Mouse (Mus musculus) heart, embryonic 13.5 days (tissue): Measurements from ENCODE around the gene Atxn7l1. TPM values are rescaled to one million over a fixed set of nuclear protein-coding genes. Genes with fewer than 3 reads are reported as not detected.
A peak's percentile ranks its signal among the peaks of the same experiment; 100 is the strongest.

Experiments
- ATAC-seq: fragments of 200-750 bp; cut with Nextera tagmentation; 2 replicates; pipeline ENCODE4 v1.8.0; 2017; ENCODE audit warnings: moderate TSS enrichment; ENCODE audit not compliant: insufficient number of reproducible peaks, low FRiP score, low TSS enrichment; ENCODE audit errors: extremely low read depth
- H3K27ac ChIP-seq: fragments of 300-500 bp; sonication (generic); replicated peaks from 2 replicates; pipeline ENCODE4 v1.5.1; 2015; ENCODE audit warnings: moderate library complexity, mild to moderate bottlenecking, inconsistent platforms
- H3K27me3 ChIP-seq: fragments of 300-500 bp; sonication (generic); replicated peaks from 2 replicates; pipeline ENCODE4 v1.6.1; 2015; ENCODE audit warnings: mild to moderate bottlenecking, inconsistent platforms
- H3K36me3 ChIP-seq: fragments of 300-500 bp; sonication (generic); 2 replicates; pipeline ENCODE4 v1.6.1; 2015; ENCODE audit warnings: mild to moderate bottlenecking, inconsistent platforms
- H3K4me1 ChIP-seq: fragments of 300-500 bp; sonication (generic); 2 replicates; pipeline ENCODE4 v1.6.1; 2015; ENCODE audit warnings: inconsistent platforms
- H3K4me2 ChIP-seq: fragments of 300-500 bp; sonication (generic); 2 replicates; pipeline ENCODE4 v1.6.1; 2015; ENCODE audit warnings: inconsistent platforms, mild to moderate bottlenecking, moderate library complexity
- H3K4me3 ChIP-seq: fragments of 300-500 bp; sonication (generic); 2 replicates; pipeline ENCODE4 v1.5.1; 2015; ENCODE audit warnings: moderate library complexity, mild to moderate bottlenecking, inconsistent platforms
- H3K9ac ChIP-seq: fragments of 300-500 bp; sonication (generic); 2 replicates; pipeline ENCODE4 v1.6.1; 2015; ENCODE audit warnings: inconsistent platforms, mild to moderate bottlenecking, moderate library complexity
- H3K9me3 ChIP-seq: fragments of 300-500 bp; sonication (generic); 2 replicates; pipeline ENCODE4 v1.6.1; 2016; ENCODE audit warnings: inconsistent platforms
- WGBS: fragments of 180-500 bp; shearing (Covaris S2); methylation state at CpG from one replicate; pipeline ENCODE4 v1.1.7; 2015; ENCODE audit warnings: mixed read lengths; 5-methylcytosine and 5-hydroxymethylcytosine counted together
- polyA plus RNA-seq: library from polyadenylated mRNA; unstranded; fragments of >200 nt; fragmentation: Nextera tagmentation; extraction: Ambion mirVana; gene quantifications from 2 replicates; pipeline ENCODE4 v1.2.1, GENCODE M21; 2015

Atxn7l1 gene
- polyA plus RNA-seq, 1 experiment from 2014 or later: 7.9 TPM

DNA sequence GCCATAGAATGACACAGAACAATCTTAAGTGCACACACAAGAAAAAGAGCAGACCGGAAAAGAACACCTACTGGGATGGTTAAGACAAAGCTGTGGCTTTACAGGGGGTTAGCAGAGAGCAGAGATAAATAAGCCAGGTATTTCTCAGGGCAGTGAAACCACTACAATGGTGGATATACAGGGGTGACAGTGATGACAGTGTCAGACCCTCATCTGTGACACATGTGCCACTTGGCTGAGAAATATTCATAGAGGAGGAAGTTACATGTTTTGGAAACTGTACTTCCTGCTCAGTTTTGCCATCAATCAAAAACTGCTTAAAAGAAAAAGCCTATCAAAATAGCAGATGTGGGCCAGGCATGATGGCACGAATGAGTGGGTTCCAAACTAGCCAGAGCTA lies 19.4 kb upstream of the Atxn7l1 start:
- no peak overlapping the region for H3K4me2 ChIP-seq
- H3K4me3 ChIP-seq: no peak overlapping the region
- 66% methylated on average over 2 of the region's 2 CpGs for WGBS
- ATAC-seq: no peak
- peaks cover 12% of the 10 kb centered on the region for H3K4me1 ChIP-seq
- H3K9me3 ChIP-seq: no peaks in the 10 kb centered on the region
- no peaks in the 10 kb centered on the region for H3K36me3 ChIP-seq
- no peak overlapping the region for H3K9ac ChIP-seq
- no peak overlapping the region for H3K27ac ChIP-seq
- H3K27me3 ChIP-seq: no peaks in the 10 kb centered on the region

DNA sequence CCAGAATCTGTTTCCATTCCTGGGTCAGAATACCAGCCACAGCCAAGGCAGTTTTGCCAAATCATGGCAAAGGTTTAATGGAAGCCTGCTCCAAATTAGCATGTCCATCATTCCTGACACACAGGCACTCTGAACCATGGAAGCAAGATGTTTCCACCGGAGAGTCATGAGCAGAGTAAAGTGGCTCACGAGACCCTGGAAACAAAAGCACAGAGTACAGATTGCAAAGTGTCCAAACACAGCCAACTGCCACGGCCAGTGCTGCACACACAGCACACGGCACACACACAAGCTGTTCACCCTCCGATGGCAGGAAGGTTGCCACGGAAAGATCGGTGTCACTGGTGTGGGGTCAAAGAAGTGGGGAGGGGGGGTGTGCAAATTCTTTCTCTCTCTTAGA lies 18.8 kb upstream of the Atxn7l1 start:
- ATAC-seq: no peak
- Histone ChIP-seq H3K9ac (no peak overlapping the region), H3K27me3 (no peaks in the 10 kb centered on the region), H3K4me1 (peaks cover 12% of the 10 kb centered on the region), H3K36me3 (no peaks in the 10 kb centered on the region), H3K27ac (no peak overlapping the region), H3K4me3 (no peak overlapping the region), H3K4me2 (no peak overlapping the region), H3K9me3 (no peaks in the 10 kb centered on the region)
- WGBS: 57% methylated on average over 7 of the region's 7 CpGs

DNA sequence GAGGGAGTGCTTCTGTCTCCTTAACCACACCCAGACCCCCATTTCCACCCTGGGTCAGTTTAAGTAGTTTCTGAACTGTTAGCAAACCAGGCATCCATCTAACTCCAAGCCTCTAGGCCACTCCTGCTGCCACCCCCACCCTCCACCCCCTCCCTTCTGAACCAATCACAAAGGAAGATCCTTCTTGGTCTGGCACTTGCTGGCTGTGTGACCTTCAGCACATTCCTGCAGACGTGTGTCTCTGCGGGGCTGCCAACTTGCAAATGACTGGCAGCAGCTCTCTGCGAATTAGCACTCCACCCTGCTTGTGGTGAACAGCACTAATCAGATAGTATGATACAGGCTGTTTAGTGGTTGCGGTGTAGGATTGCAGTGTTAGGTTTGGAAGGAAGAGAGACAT lies 18.1 kb upstream of the Atxn7l1 start:
- ATAC-seq: no peak

DNA sequence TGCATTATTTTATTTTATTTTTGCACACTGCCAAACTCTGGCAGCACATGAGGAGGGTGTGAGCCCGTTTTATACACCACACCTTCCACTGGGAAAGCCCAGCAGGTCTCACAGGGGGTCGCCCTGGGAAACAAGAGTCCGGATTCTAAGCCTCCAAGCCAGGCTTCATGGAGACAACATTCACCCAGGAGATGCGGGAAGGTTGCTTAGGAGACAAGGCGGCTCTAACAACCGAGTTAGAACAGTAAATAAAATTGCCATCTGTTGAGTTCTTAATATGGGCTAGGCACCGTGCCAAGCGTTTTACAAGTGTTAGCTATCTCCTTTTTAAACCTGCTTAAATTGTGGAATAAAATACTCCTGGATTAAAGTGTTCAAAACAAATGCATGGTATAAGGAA lies 17.1 kb upstream of the Atxn7l1 start:
- no peak overlapping the region for H3K9ac ChIP-seq
- WGBS: 60% methylated on average over 8 of the region's 8 CpGs
- no peak overlapping the region for H3K27ac ChIP-seq
- no peaks in the 10 kb centered on the region for H3K27me3 ChIP-seq
- no peak overlapping the region for H3K4me2 ChIP-seq
- H3K36me3 ChIP-seq: no peaks in the 10 kb centered on the region
- no peaks in the 10 kb centered on the region for H3K9me3 ChIP-seq
- no peak overlapping the region for H3K4me3 ChIP-seq
- ATAC-seq: no peak
- H3K4me1 ChIP-seq: peaks cover 12% of the 10 kb centered on the region

More for the DNA sequence above, 18.1 kb upstream of the Atxn7l1 start:
- H3K27me3 ChIP-seq: no peaks in the 10 kb centered on the region
- H3K9ac ChIP-seq: no peak overlapping the region
- H3K27ac ChIP-seq: no peak overlapping the region
- no peak overlapping the region for H3K4me3 ChIP-seq
- no peaks in the 10 kb centered on the region for H3K36me3 ChIP-seq
- H3K4me1 ChIP-seq: peaks cover 12% of the 10 kb centered on the region
- 6% methylated on average over 4 of the region's 4 CpGs for WGBS
- H3K4me2 ChIP-seq: no peak overlapping the region; the same call in 1 of the 2 replicates
- no peaks in the 10 kb centered on the region for H3K9me3 ChIP-seq

DNA sequence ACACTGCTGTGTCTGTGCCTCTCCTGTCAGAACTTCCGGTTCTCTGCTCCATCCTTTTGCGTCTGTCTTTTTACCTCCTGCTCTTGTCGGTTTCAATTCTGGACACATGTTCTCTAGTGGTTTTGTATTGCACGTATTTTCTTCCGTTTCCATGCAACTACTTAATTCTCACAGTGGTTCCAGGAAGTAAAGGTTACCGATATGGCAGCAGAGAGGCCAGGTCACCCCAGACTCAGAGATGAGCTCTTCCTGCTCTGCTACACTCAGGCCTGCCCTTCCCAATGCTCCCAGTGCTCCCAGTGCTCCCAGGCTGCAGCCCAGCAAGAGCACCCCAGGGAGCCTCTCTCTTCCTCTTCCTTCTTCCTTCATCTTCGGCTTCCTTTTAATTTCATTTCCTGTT lies 15.7 kb upstream of the Atxn7l1 start:
- Histone ChIP-seq H3K4me1 (peaks cover 12% of the 10 kb centered on the region), H3K27me3 (no peaks in the 10 kb centered on the region), H3K27ac (no peak overlapping the region), H3K9ac (no peak overlapping the region), H3K4me3 (no peak overlapping the region), H3K4me2 (no peak overlapping the region), H3K9me3 (no peaks in the 10 kb centered on the region), H3K36me3 (no peaks in the 10 kb centered on the region)
- WGBS: 57% methylated on average over 7 of the region's 7 CpGs
- ATAC-seq: no peak

DNA sequence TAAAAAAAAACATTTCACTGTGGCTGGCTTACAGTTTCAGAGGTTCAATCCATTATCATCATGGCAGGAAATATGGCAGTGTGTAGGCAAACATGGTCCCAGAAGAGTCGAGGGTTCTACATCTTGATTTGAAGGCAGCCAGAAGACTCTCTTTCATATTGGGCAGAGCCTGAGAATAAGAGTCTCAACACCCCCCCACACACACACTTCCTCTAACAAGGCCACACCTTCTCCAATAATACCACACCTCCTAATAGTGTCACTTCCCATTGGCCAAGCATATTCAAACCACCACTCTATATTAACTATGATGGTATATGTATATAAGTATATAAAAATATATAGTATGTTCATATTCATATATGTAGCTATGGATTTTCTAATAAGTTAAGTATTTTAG lies 9.6 kb upstream of the Atxn7l1 start:
- H3K27ac ChIP-seq: no peak overlapping the region
- no peaks in the 10 kb centered on the region for H3K9me3 ChIP-seq
- no peak for ATAC-seq

DNA sequence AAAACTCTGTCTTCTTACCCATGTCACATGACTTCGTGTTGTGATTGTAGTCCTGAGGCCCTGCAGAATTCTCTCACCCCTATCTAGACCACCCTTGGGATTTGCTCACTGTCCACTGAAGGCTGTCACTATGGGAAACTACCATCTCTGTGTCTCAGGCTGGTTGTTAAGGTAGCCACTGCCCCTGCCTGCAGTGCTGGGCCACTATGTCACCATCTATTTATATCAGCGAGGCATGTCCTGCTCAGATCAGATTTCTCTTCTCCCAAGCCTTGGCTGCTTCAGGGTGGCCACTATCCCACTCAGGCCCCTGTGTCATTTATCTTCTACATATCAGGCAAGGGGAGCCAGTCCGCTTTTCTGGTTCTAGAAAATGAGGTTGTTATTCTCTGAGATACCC lies 8.4 kb upstream of the Atxn7l1 start:
- H3K27ac ChIP-seq: peak overlapping the region; percentile 26; the same call in 1 of the 2 replicates
- peak; percentile 31; the same call in 1 of the 2 replicates for ATAC-seq
- WGBS: 33% methylated on average over 3 of the region's 3 CpGs

More for the DNA sequence above, 9.6 kb upstream of the Atxn7l1 start:
- peaks cover 16% of the 10 kb centered on the region for H3K4me1 ChIP-seq
- 61% methylated on average over 1 of the region's 1 CpGs for WGBS
- H3K36me3 ChIP-seq: no peaks in the 10 kb centered on the region
- H3K27me3 ChIP-seq: no peaks in the 10 kb centered on the region
- no peak overlapping the region for H3K9ac ChIP-seq
- no peak overlapping the region for H3K4me3 ChIP-seq
- H3K4me2 ChIP-seq: no peak overlapping the region

DNA sequence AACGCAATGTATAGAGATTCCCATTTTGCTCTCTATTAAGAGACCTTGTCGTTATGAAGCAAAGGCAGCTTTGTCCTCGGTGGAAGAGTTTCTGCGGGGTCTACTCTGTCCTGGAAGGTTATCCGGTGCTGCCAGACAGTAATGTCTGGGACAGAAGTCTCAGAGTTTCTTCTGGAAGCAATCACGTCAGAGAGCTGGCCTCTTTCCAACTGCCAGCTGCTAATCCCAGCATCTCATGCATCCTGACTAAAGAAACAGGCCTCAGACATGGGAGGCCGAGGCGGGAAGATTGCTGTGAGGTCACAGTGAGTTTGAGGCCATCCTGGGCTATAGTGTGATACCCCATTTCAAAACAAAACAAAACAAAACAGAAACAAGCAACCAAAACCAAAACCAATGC lies 3.0 kb upstream of the Atxn7l1 start:
- H3K27me3 ChIP-seq: peaks cover 20% of the 10 kb centered on the region
- no peak overlapping the region for H3K9ac ChIP-seq
- no peak overlapping the region for H3K4me2 ChIP-seq
- WGBS: 40% methylated on average over 8 of the region's 8 CpGs
- no peak for ATAC-seq
- H3K27ac ChIP-seq: no peak overlapping the region
- H3K4me1 ChIP-seq: peaks cover 24% of the 10 kb centered on the region
- H3K4me3 ChIP-seq: no peak overlapping the region
- no peaks in the 10 kb centered on the region for H3K36me3 ChIP-seq
- no peaks in the 10 kb centered on the region for H3K9me3 ChIP-seq

More for the DNA sequence above, 8.4 kb upstream of the Atxn7l1 start:
- no peak overlapping the region for H3K4me3 ChIP-seq
- no peaks in the 10 kb centered on the region for H3K9me3 ChIP-seq
- H3K36me3 ChIP-seq: no peaks in the 10 kb centered on the region
- no peaks in the 10 kb centered on the region for H3K27me3 ChIP-seq
- no peak overlapping the region for H3K4me2 ChIP-seq
- no peak overlapping the region for H3K9ac ChIP-seq
- peaks cover 16% of the 10 kb centered on the region for H3K4me1 ChIP-seq

DNA sequence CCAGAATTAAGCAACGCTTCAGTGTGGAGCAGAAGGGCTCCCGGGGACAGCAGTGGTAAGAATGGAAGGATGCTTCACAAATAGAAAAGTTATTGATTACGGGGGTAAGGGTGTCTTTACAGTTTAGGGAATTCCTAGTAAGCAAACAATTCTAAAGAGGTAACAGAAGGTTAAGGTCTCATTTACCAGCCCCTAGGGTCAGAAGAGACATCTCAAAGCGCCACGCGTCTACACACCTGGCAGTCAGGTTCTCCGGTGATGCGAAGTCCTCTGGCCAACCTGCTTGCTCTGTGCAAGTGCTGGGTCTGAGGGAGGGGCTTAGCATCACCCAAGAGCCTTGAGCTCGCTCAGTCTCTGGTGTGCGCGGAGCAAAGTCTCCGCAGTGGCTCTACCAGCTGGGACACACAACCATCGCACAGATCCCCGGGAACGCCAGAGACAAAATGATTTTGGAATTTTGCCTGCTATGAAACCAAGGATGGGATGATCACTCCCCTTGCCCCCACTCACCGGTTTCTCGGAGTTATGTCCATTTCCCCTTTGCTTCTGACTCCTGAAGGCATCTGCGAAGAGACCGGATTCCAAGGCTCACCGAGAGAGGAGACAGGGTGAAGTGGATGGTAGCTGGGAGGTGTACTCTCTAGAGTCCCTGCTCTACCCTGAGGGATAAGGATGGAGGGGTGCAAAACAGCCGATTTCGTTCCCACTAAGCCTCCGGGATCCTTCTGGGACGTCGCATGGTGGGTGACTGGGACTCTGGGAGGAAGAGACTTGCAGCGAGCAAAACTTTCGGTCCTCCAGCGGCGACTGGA lies 665 bp upstream of the Atxn7l1 start:
- Histone ChIP-seq H3K9ac (peak overlapping the region; percentile 78), H3K9me3 (no peaks in the 10 kb centered on the region), H3K4me3 (peak overlapping the region; percentile 83), H3K27ac (no peak overlapping the region), H3K4me1 (peaks cover 19% of the 10 kb centered on the region), H3K4me2 (peak overlapping the region; percentile 92), H3K36me3 (no peaks in the 10 kb centered on the region), H3K27me3 (peaks cover 20% of the 10 kb centered on the region)
- peak; percentile 14; the same call in 1 of the 2 replicates for ATAC-seq
- WGBS: 5% methylated on average over 29 of the region's 29 CpGs

DNA sequence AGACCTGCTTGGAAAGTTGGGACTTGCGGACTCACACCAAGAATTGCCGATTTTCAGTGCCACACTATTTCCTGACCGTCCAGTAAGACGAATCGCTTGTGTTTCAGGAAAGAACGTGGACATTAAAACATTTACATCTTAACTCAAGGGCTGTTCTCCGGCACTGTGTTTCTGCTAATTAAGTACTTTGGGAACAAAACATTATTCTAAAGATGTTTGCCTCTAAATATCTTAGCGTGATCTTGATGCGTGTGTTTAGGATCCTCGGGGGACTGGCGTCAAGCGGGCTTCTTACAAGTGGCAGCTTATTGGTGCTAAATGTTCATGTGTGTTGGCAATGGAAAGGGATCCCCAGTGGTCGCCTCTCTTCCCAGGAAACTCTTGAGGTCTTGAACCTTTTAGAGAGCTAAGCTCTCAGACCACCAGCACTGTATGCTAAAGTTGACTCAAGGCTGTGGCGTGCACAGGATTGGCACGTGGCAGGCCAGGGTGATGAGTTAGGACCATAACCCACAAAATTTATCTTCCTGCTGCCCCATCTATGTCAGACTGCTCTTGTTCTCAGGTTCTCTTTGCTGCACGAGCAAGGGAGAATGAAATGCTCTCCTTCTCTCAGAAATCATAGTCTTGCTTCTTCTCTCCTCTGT lies 2.2 kb downstream of the Atxn7l1 start:
- Histone ChIP-seq H3K4me2 (no peak overlapping the region), H3K4me1 (peaks cover 30% of the 10 kb centered on the region), H3K9me3 (no peaks in the 10 kb centered on the region), H3K4me3 (no peak overlapping the region), H3K27ac (no peak overlapping the region), H3K27me3 (peaks cover 20% of the 10 kb centered on the region), H3K9ac (no peak overlapping the region), H3K36me3 (no peaks in the 10 kb centered on the region)
- 93% methylated on average over 16 of the region's 16 CpGs for WGBS
- no peak for ATAC-seq

DNA sequence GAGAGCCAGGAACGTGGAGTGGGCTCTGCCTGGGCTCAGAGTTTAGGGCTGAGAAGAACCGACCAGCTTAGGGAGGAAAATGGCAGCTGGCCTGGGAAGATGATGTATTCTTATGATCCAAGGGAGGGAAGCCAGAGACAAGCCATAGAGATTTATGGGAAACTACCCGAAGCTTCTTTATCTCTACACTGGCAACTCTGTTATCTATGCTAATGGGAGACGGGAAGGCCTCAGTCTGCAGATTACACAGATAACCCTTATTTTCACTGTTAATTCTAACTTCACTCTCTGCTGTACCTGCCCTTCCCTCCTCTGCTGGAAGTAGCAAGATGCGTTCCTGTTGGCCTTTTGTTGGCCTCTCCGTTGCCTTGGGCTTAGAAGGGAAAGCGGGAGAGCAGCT lies 5.6 kb downstream of the Atxn7l1 start:
- no peak for ATAC-seq
- Histone ChIP-seq H3K9me3 (no peaks in the 10 kb centered on the region), H3K9ac (no peak overlapping the region), H3K36me3 (peaks cover 2% of the 10 kb centered on the region; the same call in 1 of the 2 replicates), H3K4me2 (no peak overlapping the region), H3K4me3 (no peak overlapping the region), H3K27ac (no peak overlapping the region), H3K4me1 (peaks cover 34% of the 10 kb centered on the region), H3K27me3 (no peaks in the 10 kb centered on the region)
- whole genome bisulfite sequencing: 47% methylated on average over 7 of the region's 7 CpGs
